Mouse (Mus musculus) heart, adult 2 months (tissue): ENCODE measurements at regions not wholly inside any gene's neighbourhood (a gene's known extent, or its start where the extent isn't known, plus 50 kb on each side); places are given as distances from the start of the nearest gene placed in this dataset.

Experiments
- DNase-seq, 2 experiments: peaks; one replicate each; pipeline ENCODE4 v3.0.0; 2021
- H3K27ac ChIP-seq: fragments of 200-600 bp; 2 replicates; pipeline ENCODE4 v1.8.1; 2022
- H3K27me3 ChIP-seq: fragments of 200-500 bp; 2 replicates; pipeline ENCODE4 v1.6.1; 2012; ENCODE audit warnings: mild to moderate bottlenecking, low read length, inconsistent platforms, mixed read lengths; ENCODE audit not compliant: control insufficient read depth, insufficient read depth
- H3K36me3 ChIP-seq: fragments of 200-500 bp; 2 replicates; pipeline ENCODE4 v1.6.1; 2012; ENCODE audit warnings: low read length, inconsistent platforms; ENCODE audit not compliant: control insufficient read depth, insufficient read depth
- H3K4me1 ChIP-seq: fragments of 200-500 bp; 2 replicates; pipeline ENCODE4 v1.6.1; 2011; ENCODE audit warnings: low read length; ENCODE audit not compliant: control insufficient read depth, insufficient read depth
- H3K4me3 ChIP-seq: fragments of 200-600 bp; 2 replicates; pipeline ENCODE4 v1.8.1; 2022
- H3K79me2 ChIP-seq: fragments of 200-500 bp; replicated peaks from 2 replicates; pipeline ENCODE4 v1.6.1; 2012; ENCODE audit warnings: mild to moderate bottlenecking, inconsistent platforms, low read length, moderate library complexity, mixed read lengths; ENCODE audit not compliant: control insufficient read depth, insufficient read depth
- H3K9ac ChIP-seq: fragments of 200-500 bp; 2 replicates; pipeline ENCODE4 v1.6.1; 2012; ENCODE audit warnings: low read depth, mild to moderate bottlenecking, control low read depth, inconsistent platforms, low read length, mixed read lengths
- CTCF ChIP-seq: fragments of 200-600 bp; IDR thresholded peaks from 2 replicates; pipeline ENCODE4 v1.8.1; 2022; ENCODE audit warnings: antibody characterized with exemption, mild to moderate bottlenecking, moderate library complexity
- EP300 ChIP-seq: fragments of 200-500 bp; IDR thresholded peaks from 2 replicates; pipeline ENCODE4 v1.6.1; 2011; ENCODE audit warnings: low read depth, low read length, control low read depth; ENCODE audit not compliant: insufficient read depth
- POLR2A ChIP-seq: fragments of 200-500 bp; IDR thresholded peaks from 2 replicates; pipeline ENCODE4 v1.6.1; 2011; ENCODE audit warnings: mild to moderate bottlenecking, low read depth, low read length, control low read depth; ENCODE audit not compliant: insufficient read depth
- WGBS: fragments of 180-500 bp; shearing (Covaris S2); methylation state at CpG from one replicate; pipeline ENCODE4 v1.1.7; 2018; 5-methylcytosine and 5-hydroxymethylcytosine counted together
- intact Hi-C: fragments of 180-260 bp; cut with DNase I; formaldehyde crosslinking; loops from one replicate; pipeline ENCODE4 v1.15.1; 2025

GRCm38 (mm10) chr3:38312834-38313233, 171.8 kb downstream of the Ankrd50 start:
- no peak overlapping the region for H3K9ac ChIP-seq
- H3K79me2 ChIP-seq = no peaks in the 10 kb centered on the region
- 88% methylated on average over 6 of the region's 6 CpGs for WGBS
- peak overlapping the region; percentile 72 for H3K27ac ChIP-seq
- intact Hi-C loops = loop anchor here (5.0 kb wide), 3 partner anchors 36 to 56 kb away; no protein-coding TSS in a partner anchor
- no peak for DNase-seq
- no peaks in the 10 kb centered on the region for H3K27me3 ChIP-seq
- H3K4me1 ChIP-seq = peaks cover 8% of the 10 kb centered on the region
- H3K4me3 ChIP-seq = no peak overlapping the region
- TF ChIP-seq POLR2A (no peak), CTCF (no peak), EP300 (no peak)
- H3K36me3 ChIP-seq = peaks cover 2% of the 10 kb centered on the region; the same call in 1 of the 2 replicates

GRCm38 (mm10) chr3:38312121-38312520, 172.5 kb downstream of the Ankrd50 start:
- no peaks in the 10 kb centered on the region for H3K27me3 ChIP-seq
- H3K4me3 ChIP-seq = no peak overlapping the region
- no peak overlapping the region for H3K9ac ChIP-seq
- TF ChIP-seq EP300 (no peak), POLR2A (peak; percentile 49; the same call in 1 of the 2 replicates)
- intact Hi-C loops = loop anchor here (5.0 kb wide), 3 partner anchors 35 to 55 kb away; no protein-coding TSS in a partner anchor
- DNase-seq = peak in 1 of 2 experiments; percentile 37
- WGBS = 16% methylated on average over 3 of the region's 3 CpGs
- H3K79me2 ChIP-seq = no peaks in the 10 kb centered on the region
- H3K36me3 ChIP-seq = peaks cover 2% of the 10 kb centered on the region; the same call in 1 of the 2 replicates
- H3K27ac ChIP-seq = peak overlapping the region; percentile 72
- peaks cover 8% of the 10 kb centered on the region for H3K4me1 ChIP-seq

GRCm38 (mm10) chr3:38299898-38300751, 184.5 kb downstream of the Ankrd50 start:
- no peaks in the 10 kb centered on the region for H3K79me2 ChIP-seq
- no peak overlapping the region for H3K9ac ChIP-seq
- no peak overlapping the region for H3K4me3 ChIP-seq
- H3K36me3 ChIP-seq = 0 out of 2 replicates have a peak, but pooled peaks cover 4% of the 10 kb centered on the region
- intact Hi-C loops = no loop called here
- peak in 1 of 2 experiments; percentile 8 for DNase-seq
- TF ChIP-seq POLR2A (no peak), EP300 (no peak), CTCF (no peak)
- H3K4me1 ChIP-seq = peaks cover 18% of the 10 kb centered on the region
- 55% methylated on average over 11 of the region's 11 CpGs for WGBS
- no peaks in the 10 kb centered on the region for H3K27me3 ChIP-seq
- H3K27ac ChIP-seq = peak overlapping the region; percentile 48

GRCm38 (mm10) chr3:38299236-38299897, 185.3 kb downstream of the Ankrd50 start:
- intact Hi-C loops = no loop called here
- WGBS = 15% methylated on average over 2 of the region's 2 CpGs
- peak overlapping the region; percentile 48 for H3K27ac ChIP-seq

GRCm38 (mm10) chr3:38297499-38297898, 187.1 kb downstream of the Ankrd50 start:
- Histone ChIP-seq H3K79me2 (no peaks in the 10 kb centered on the region), H3K36me3 (0 out of 2 replicates have a peak, but pooled peaks cover 4% of the 10 kb centered on the region), H3K27ac (no peak overlapping the region), H3K9ac (no peak overlapping the region), H3K27me3 (no peaks in the 10 kb centered on the region), H3K4me1 (peaks cover 18% of the 10 kb centered on the region), H3K4me3 (no peak overlapping the region)
- no peak for TF ChIP-seq EP300
- 83% methylated on average over 2 of the region's 2 CpGs for WGBS
- peak in 1 of 2 experiments; percentile 16 for DNase-seq
- intact Hi-C loops = no loop called here

More at GRCm38 (mm10) chr3:38299236-38299897, 185.3 kb downstream of the Ankrd50 start:
- peaks cover 18% of the 10 kb centered on the region for H3K4me1 ChIP-seq
- no peak overlapping the region for H3K9ac ChIP-seq
- H3K27me3 ChIP-seq = no peaks in the 10 kb centered on the region
- no peak overlapping the region for H3K4me3 ChIP-seq
- no peaks in the 10 kb centered on the region for H3K79me2 ChIP-seq
- 0 out of 2 replicates have a peak, but pooled peaks cover 4% of the 10 kb centered on the region for H3K36me3 ChIP-seq
- peak in 1 of 2 experiments; percentile 37 for DNase-seq
- TF ChIP-seq EP300 (0 out of 2 replicates have a peak, but pooled peaks have one; percentile 31), CTCF (no peak)
